Mouse (Mus musculus) heart, embryonic 11.5 days (tissue): ENCODE measurements around the gene Tmem218. TPM values are rescaled to one million over a fixed set of nuclear protein-coding genes. Genes with fewer than 3 reads are reported as not detected.
A peak's percentile ranks its signal among the peaks of the same experiment; 100 is the strongest.

Experiments used
- ATAC-seq: fragments of 200-750 bp; cut with Nextera tagmentation; replicated peaks from 2 replicates; pipeline ENCODE4 v1.8.0; 2017; ENCODE audit warnings: moderate library complexity; ENCODE audit not compliant: insufficient number of reproducible peaks, low FRiP score, low TSS enrichment
- H3K27ac ChIP-seq: fragments of 300-500 bp; sonication (generic); 2 replicates; pipeline ENCODE4 v1.5.1; 2014; ENCODE audit warnings: mild to moderate bottlenecking, low read depth, low read length
- H3K27me3 ChIP-seq: fragments of 300-500 bp; sonication (generic); 2 replicates; pipeline ENCODE4 v1.6.1; 2014; ENCODE audit warnings: mild to moderate bottlenecking, low read length, mixed read lengths; ENCODE audit not compliant: control insufficient read depth, insufficient read depth
- H3K36me3 ChIP-seq: fragments of 300-500 bp; sonication (generic); 2 replicates; pipeline ENCODE4 v1.6.1; 2014; ENCODE audit warnings: mild to moderate bottlenecking, low read length, moderate library complexity, mixed read lengths; ENCODE audit not compliant: control insufficient read depth, insufficient read depth
- H3K4me1 ChIP-seq: fragments of 300-500 bp; sonication (generic); 2 replicates; pipeline ENCODE4 v1.6.1; 2014; ENCODE audit warnings: low read length; ENCODE audit not compliant: control insufficient read depth, insufficient read depth
- H3K4me2 ChIP-seq: fragments of 300-500 bp; sonication (generic); 2 replicates; pipeline ENCODE4 v1.6.1; 2014; ENCODE audit warnings: mild to moderate bottlenecking, moderate library complexity
- H3K4me3 ChIP-seq: fragments of 300-500 bp; sonication (generic); 2 replicates; pipeline ENCODE4 v1.5.1; 2014; ENCODE audit warnings: low read depth, low read length
- H3K9ac ChIP-seq: fragments of 300-500 bp; sonication (generic); 2 replicates; pipeline ENCODE4 v1.6.1; 2014; ENCODE audit warnings: mild to moderate bottlenecking, low read depth, low read length, moderate library complexity
- H3K9me3 ChIP-seq: fragments of 300-500 bp; sonication (generic); replicated peaks from 2 replicates; pipeline ENCODE4 v1.6.1; 2016; ENCODE audit warnings: low read length; ENCODE audit not compliant: control insufficient read depth
- WGBS: fragments of 180-500 bp; shearing (Covaris S2); extraction: QIAGEN DNeasy Blood & Tissue Kit; methylation state at CpG from one replicate; pipeline ENCODE4 v1.1.7; 2014; ENCODE audit not compliant: insufficient replicate concordance; 5-methylcytosine and 5-hydroxymethylcytosine counted together
- polyA plus RNA-seq: library from polyadenylated mRNA; unstranded; fragments of >200 nt; fragmentation: Nextera tagmentation; extraction: Ambion mirVana; gene quantifications from 2 replicates; pipeline ENCODE4 v1.2.1, GENCODE M21; 2014

Tmem218 gene
- polyA plus RNA-seq: 8.2 and 8.7 TPM in 2 replicates

GRCm38 (mm10) chr9:37207929-37208411 lies at the start of gene Tmem218:
TSS of gene Tmem218 (plus strand) at chr9:37208223.
- Histone ChIP-seq H3K4me2 (peak within 1 kb of the TSS; percentile 78), H3K36me3 (no peaks in the 10 kb centered on the region), H3K4me1 (peaks cover 7% of the 10 kb centered on the region), H3K9me3 (no peaks in the 10 kb centered on the region), H3K4me3 (peak within 1 kb of the TSS; percentile 70), H3K27me3 (no peaks in the 10 kb centered on the region), H3K27ac (peak within 1 kb of the TSS; percentile 69; the same call in 1 of the 2 replicates), H3K9ac (peak within 1 kb of the TSS; percentile 83)
- WGBS: under 1% methylated on average over 21 of the region's 21 CpGs
- ATAC-seq: peak; percentile 100

- Histone ChIP-seq H3K9me3 (no peaks in the 10 kb centered on the region), H3K27ac (no peak overlapping the region), H3K9ac (no peak overlapping the region), H3K4me1 (no peaks in the 10 kb centered on the region), H3K36me3 (no peaks in the 10 kb centered on the region), H3K4me2 (no peak overlapping the region), H3K27me3 (no peaks in the 10 kb centered on the region), H3K4me3 (no peak overlapping the region)
- WGBS: 58% methylated on average over 2 of the region's 2 CpGs
- no peak for ATAC-seq
Measured at GRCm38 (mm10) chr9:37160686-37161085, 47.3 kb upstream of the Tmem218 start.

GRCm38 (mm10) chr9:37166899-37167298 lies 41.1 kb upstream of the Tmem218 start:
- H3K27ac ChIP-seq: no peak overlapping the region
- H3K9ac ChIP-seq: no peak overlapping the region
- 75% methylated on average over 2 of the region's 2 CpGs for WGBS
- no peak for ATAC-seq
- no peaks in the 10 kb centered on the region for H3K9me3 ChIP-seq
- H3K27me3 ChIP-seq: no peaks in the 10 kb centered on the region
- H3K36me3 ChIP-seq: no peaks in the 10 kb centered on the region
- no peak overlapping the region for H3K4me3 ChIP-seq
- H3K4me2 ChIP-seq: no peak overlapping the region
- H3K4me1 ChIP-seq: 0 out of 2 replicates have a peak, but pooled peaks cover 5% of the 10 kb centered on the region

GRCm38 (mm10) chr9:37173376-37173775 lies 34.6 kb upstream of the Tmem218 start:
- Histone ChIP-seq H3K9me3 (no peaks in the 10 kb centered on the region), H3K4me3 (no peak overlapping the region), H3K27ac (no peak overlapping the region), H3K36me3 (no peaks in the 10 kb centered on the region), H3K27me3 (no peaks in the 10 kb centered on the region), H3K9ac (no peak overlapping the region), H3K4me1 (peaks cover 8% of the 10 kb centered on the region; the same call in 1 of the 2 replicates), H3K4me2 (no peak overlapping the region)
- WGBS: 45% methylated on average over 5 of the region's 5 CpGs
- ATAC-seq: no peak

GRCm38 (mm10) chr9:37176002-37176401 lies 32.0 kb upstream of the Tmem218 start:
- Histone ChIP-seq H3K9me3 (no peaks in the 10 kb centered on the region), H3K36me3 (no peaks in the 10 kb centered on the region), H3K27ac (no peak overlapping the region), H3K4me3 (no peak overlapping the region), H3K4me2 (no peak overlapping the region), H3K4me1 (peaks cover 2% of the 10 kb centered on the region; the same call in 1 of the 2 replicates), H3K27me3 (no peaks in the 10 kb centered on the region), H3K9ac (no peak overlapping the region)
- no peak for ATAC-seq
- 55% methylated on average over 3 of the region's 3 CpGs for WGBS

- H3K9ac ChIP-seq: no peak overlapping the region
- 1% methylated on average over 5 of the region's 5 CpGs for WGBS
- H3K27me3 ChIP-seq: no peaks in the 10 kb centered on the region
- H3K9me3 ChIP-seq: no peaks in the 10 kb centered on the region
- no peaks in the 10 kb centered on the region for H3K36me3 ChIP-seq
- no peak overlapping the region for H3K4me2 ChIP-seq
- no peak overlapping the region for H3K4me3 ChIP-seq
- H3K27ac ChIP-seq: no peak overlapping the region
- ATAC-seq: 0 out of 2 replicates have a peak, but pooled peaks have one; percentile 52
- peaks cover 2% of the 10 kb centered on the region; the same call in 1 of the 2 replicates for H3K4me1 ChIP-seq
Measured at GRCm38 (mm10) chr9:37177107-37177506, 30.9 kb upstream of the Tmem218 start.

GRCm38 (mm10) chr9:37177551-37177950 lies 30.5 kb upstream of the Tmem218 start:
- no peaks in the 10 kb centered on the region for H3K9me3 ChIP-seq
- no peak overlapping the region for H3K9ac ChIP-seq
- ATAC-seq: no peak
- H3K36me3 ChIP-seq: no peaks in the 10 kb centered on the region
- 46% methylated on average over 8 of the region's 8 CpGs for WGBS
- H3K27ac ChIP-seq: no peak overlapping the region
- H3K4me3 ChIP-seq: no peak overlapping the region
- H3K4me1 ChIP-seq: peaks cover 2% of the 10 kb centered on the region; the same call in 1 of the 2 replicates
- H3K4me2 ChIP-seq: no peak overlapping the region
- H3K27me3 ChIP-seq: no peaks in the 10 kb centered on the region

- Histone ChIP-seq H3K9me3 (no peaks in the 10 kb centered on the region), H3K4me1 (peaks cover 2% of the 10 kb centered on the region; the same call in 1 of the 2 replicates)
Measured at GRCm38 (mm10) chr9:37178911-37179310, 29.1 kb upstream of the Tmem218 start.

GRCm38 (mm10) chr9:37179596-37179995 lies 28.4 kb upstream of the Tmem218 start:
- H3K27me3 ChIP-seq: no peaks in the 10 kb centered on the region
- ATAC-seq: no peak
- H3K27ac ChIP-seq: no peak overlapping the region
- no peak overlapping the region for H3K4me3 ChIP-seq
- no peak overlapping the region for H3K9ac ChIP-seq
- 79% methylated on average over 4 of the region's 4 CpGs for WGBS
- no peak overlapping the region for H3K4me2 ChIP-seq
- H3K36me3 ChIP-seq: no peaks in the 10 kb centered on the region
- H3K9me3 ChIP-seq: no peaks in the 10 kb centered on the region
- peaks cover 2% of the 10 kb centered on the region; the same call in 1 of the 2 replicates for H3K4me1 ChIP-seq

More at GRCm38 (mm10) chr9:37178911-37179310, 29.1 kb upstream of the Tmem218 start:
- no peaks in the 10 kb centered on the region for H3K27me3 ChIP-seq
- 34% methylated on average over 4 of the region's 4 CpGs for WGBS
- H3K9ac ChIP-seq: no peak overlapping the region
- no peak overlapping the region for H3K27ac ChIP-seq
- no peaks in the 10 kb centered on the region for H3K36me3 ChIP-seq
- no peak overlapping the region for H3K4me2 ChIP-seq
- no peak overlapping the region for H3K4me3 ChIP-seq
- ATAC-seq: no peak
